Mouse (Mus musculus) embryo, embryonic 11 days (tissue): Measurements from ENCODE around the gene Entpd4b.
"Not testable (repeated sequence)": the region's sequence is repeated elsewhere in the genome, so short reads cannot be mapped to it uniquely, and the experiment has no call there.

ENCODE experiments used
- DNase-seq: peaks from one replicate; pipeline ENCODE4 v3.0.0-alpha.2; 2015

Gene Entpd4b

DNA sequence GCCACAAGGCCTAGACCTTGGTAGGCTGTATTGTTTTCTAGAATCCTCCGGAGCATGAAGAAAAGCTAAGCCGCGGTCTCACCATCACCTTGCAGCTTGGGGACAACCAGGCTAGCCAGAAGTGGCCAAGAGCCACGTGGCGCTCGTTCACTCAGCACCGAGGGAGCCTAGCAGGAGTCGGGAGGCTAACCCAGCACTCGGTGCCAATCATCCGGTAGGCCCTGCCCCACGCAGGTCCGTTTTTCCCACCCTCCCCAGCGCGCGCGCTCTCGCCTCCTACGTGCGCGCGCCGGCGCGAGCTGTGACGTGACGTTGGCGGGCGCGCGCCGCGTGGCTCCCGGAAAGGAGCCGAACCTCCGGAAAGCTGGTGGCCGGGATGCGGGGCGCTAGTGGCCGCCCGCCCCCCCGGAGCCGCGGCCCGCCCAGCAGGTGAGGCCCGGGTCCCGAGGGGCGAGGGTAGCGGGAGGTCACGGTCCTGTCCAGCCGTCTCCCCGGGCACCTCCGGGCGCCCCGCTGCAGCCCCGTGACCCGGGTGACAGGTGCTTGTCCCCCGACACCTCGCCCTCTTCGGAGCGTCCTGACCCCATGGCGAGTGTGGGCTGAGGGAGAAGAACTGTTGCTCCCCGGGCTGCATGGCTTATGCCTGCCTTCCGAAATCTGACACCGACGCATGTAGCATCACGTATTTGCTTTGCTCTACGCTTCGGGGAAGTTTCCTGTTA lies at the start of gene Entpd4b:
TSS of gene Entpd4b (plus strand) at position 315 of the 722 bp plus-strand sequence.
- DNase-seq = not testable (repeated sequence)

GRCm38 (mm10) chr14:69507000-69507399 lies 48.2 kb upstream of the Entpd4b start:
- not testable (repeated sequence) for DNase-seq

GRCm38 (mm10) chr14:69512449-69512848 lies 42.8 kb upstream of the Entpd4b start, which contains the start of gene Gm27179:
Gm27179 (minus strand) TSS chr14:69512549.
- DNase-seq = not testable (repeated sequence)

GRCm38 (mm10) chr14:69520810-69521209 lies 34.4 kb upstream of the Entpd4b start:
- not testable (repeated sequence) for DNase-seq

- not testable (repeated sequence) for DNase-seq
Observed at GRCm38 (mm10) chr14:69523001-69523400, 32.2 kb upstream of the Entpd4b start.

GRCm38 (mm10) chr14:69526202-69526601 lies 29.0 kb upstream of the Entpd4b start:
- not testable (repeated sequence) for DNase-seq

GRCm38 (mm10) chr14:69536539-69536938 lies 18.7 kb upstream of the Entpd4b start:
- not testable (repeated sequence) for DNase-seq

DNA sequence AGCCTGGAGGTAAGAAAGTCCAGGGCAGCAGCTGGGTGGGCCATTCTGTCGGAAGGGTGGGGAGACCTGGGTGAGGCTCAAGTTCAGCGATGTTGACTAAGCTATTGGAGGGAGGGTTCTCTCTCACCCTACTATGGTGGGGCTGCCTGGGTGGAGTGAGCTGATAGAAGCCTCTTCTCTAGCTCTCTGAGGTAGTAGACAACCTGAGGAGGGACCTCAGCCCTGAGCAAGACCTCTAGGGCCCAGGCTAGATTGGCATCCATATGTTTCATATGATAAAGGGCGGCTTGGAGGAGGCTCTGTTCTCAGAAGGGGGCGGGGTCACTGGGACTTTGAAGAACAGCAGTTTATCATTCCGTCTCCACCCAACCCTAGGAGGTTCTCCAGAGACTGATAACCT lies 15.1 kb upstream of the Entpd4b start:
- DNase-seq = not testable (repeated sequence)

DNA sequence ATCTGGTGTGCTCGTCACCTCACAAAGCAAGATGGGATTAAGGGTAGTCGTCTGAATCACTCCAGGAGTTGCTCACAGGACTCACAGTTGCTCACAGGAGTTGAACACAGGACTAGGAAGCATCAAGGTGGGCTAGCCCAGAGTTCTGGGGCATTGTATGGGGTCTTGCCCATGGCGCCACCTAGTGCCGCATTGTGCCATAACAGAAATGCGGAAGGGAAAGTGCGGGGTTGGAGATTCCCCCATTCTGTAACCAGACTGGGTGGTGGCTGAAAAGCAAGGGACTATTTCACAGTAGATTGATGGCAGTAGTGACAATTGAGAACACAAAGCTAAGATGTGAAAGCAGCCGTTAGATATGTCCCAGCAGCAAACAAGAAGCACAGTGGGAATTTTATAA lies 12.5 kb upstream of the Entpd4b start:
- not testable (repeated sequence) for DNase-seq

- not testable (repeated sequence) for DNase-seq
Observed at GRCm38 (mm10) chr14:69544033-69544432, 11.2 kb upstream of the Entpd4b start.

DNA sequence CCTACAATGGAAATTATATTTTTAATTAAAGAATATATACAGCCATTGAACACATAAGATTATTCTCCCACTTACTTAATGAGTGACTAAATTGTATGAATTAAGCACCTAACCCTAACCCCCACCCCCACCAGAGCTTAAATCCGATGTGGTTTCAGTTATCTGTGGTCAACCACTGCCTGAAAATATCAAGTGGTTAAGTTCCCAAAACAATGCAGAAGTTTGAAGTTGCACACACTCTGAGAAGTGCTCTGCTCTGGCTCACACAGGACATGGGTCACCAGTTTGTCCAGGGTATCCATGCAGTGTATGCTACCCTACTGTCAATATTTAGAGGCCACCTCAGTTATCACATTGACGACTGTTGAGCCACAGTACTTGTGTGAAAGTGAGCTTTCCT lies 10.2 kb upstream of the Entpd4b start:
- DNase-seq = not testable (repeated sequence)

DNA sequence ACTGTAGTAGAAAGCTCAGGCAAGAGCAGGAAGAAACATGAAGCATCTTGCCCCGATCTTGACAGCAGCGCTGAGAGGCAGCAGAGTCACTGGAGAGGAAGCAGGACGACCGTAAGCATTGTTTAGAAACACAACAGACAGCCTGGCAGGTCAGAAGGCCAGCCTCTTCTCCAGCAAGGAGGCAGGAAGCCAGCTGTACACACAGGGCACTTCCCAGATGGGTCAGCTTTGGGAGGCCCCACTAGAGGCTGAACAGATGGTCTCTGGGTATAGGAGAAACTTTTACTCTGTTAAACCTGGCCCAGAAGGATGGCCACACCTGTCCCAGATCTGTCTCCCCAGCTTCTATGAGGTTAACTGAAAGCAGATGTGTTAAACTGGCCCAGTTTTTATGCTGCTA lies 7.9 kb upstream of the Entpd4b start:
- DNase-seq = not testable (repeated sequence)

DNA sequence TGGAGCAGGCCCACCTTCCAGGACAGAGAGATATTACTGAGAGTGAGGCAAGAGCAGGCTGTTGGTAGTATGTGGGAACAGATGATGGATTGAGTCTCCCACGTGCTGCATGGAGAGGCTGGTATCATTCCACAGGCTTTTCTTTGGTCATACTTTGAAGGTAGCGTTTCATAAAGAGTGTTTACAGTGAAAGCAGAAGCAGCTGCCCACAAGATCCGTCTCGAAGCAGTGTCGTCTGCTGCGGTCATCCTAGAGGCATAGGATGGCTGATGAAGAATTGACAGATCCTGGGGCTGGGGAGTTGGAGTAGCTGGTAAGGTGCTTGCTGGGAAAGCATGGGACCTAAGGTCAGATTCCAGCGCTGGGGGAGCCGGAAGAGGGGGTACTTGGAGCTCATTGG lies 1.6 kb downstream of the Entpd4b start:
- not testable (repeated sequence) for DNase-seq

DNA sequence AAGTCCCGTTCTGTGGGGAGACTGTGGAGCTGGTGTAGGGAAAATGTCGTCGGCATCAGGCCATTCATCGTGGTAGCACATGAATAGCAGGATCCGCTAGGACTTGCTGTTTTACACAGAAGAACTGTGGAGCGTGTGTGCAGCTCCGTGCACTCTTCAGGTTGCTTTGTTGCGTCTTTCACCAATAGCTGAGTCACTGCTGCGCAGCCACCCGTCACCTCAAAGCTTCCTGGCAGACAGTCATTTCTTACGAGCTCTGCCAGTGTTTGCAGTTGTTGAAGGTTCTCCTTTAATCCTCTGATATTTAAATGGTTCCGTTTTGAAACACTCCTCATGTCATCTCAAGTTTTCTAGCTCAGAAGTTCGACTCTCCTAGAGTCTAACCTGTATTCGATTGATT lies 2.3 kb downstream of the Entpd4b start:
- DNase-seq = not testable (repeated sequence)
